Mouse (Mus musculus): ENCODE measurements around the gene Pih1d1.
"Not testable (repeated sequence)": the region's sequence is repeated elsewhere in the genome, so short reads cannot be mapped to it uniquely, and the experiment has no call there.

Pih1d1 gene

GRCm38 (mm10) chr7:45147899-45148298 is 6.2 kb upstream of the Pih1d1 start:
- no peak for DNase-seq (ENCODE audit: low spot score)

DNA sequence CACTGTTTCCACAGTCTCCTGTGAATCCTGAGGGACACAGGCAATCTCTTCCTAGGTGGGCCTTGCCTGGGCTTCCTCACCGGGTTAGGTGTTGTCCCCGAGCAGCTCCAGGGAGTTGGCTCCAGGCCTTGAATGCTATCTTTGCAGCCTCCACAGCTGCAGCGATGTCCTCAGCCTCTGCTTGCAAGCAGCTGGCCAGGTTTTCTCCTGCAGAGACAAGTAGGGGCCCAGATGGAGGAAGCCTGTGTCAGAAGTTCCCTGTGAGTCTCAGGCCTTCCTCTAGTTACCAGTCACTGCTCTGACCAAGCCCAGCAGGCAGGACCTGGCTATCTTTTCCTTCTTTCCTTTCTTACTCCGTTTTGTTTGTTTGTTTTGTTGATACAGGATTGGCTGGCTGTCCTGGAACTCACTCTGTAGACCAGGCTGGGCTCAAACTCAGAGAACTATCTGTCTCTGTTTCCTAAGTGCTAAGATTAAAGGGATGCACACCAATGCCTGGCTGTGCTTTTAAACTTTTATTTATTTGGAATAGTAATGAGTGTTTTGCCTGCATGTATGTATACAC is 5.5 kb upstream of the Pih1d1 start:
- DNase-seq (ENCODE audit: low spot score), result no peak

- DNase-seq (ENCODE audit: low spot score), result no peak
Observed at GRCm38 (mm10) chr7:45149545-45149944, 4.6 kb upstream of the Pih1d1 start.

DNA sequence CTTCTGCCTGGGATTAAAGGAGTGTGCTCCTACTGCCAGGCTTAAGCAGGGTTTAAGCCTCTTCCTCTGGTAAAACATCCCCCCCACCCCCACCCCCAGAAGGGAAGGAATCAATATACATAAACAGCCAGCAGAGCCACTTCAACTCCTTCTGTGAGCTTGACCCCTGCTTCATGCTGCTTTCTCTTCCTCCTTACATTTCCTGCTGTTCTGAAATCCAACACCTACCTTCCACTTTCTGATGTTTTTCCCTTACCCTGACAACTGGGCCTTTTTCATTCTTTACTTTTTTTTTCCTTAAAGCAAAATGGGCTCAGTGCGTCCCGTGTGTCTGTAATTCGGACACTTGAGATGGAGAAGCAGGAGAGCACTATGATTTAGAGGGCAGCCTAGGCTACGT is 3.8 kb upstream of the Pih1d1 start:
- DNase-seq (ENCODE audit: low spot score), result no peak

DNA sequence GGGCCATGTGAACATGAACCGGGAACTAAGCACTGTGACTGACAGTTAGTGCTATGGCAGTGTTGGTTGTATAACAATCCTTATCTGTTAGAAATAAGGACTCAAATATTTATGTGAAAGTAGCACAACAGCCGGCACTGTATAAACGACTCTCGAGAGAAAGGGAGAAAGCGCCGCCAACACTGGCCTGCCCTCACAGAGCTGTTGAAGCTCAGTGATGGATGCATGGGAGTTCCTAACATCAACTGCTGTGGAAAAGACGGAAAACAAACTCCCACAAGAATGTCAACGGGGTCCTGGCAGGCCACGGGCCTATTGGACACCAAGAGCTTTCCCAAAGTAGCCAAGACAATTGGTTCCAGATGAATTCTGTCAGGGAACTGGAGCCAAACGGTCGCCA is 2.8 kb upstream of the Pih1d1 start:
- DNase-seq (ENCODE audit: low spot score), result no peak

- not testable (repeated sequence) for DNase-seq (ENCODE audit: low spot score)
Observed at GRCm38 (mm10) chr7:45153052-45153451, 1.1 kb upstream of the Pih1d1 start.

DNA sequence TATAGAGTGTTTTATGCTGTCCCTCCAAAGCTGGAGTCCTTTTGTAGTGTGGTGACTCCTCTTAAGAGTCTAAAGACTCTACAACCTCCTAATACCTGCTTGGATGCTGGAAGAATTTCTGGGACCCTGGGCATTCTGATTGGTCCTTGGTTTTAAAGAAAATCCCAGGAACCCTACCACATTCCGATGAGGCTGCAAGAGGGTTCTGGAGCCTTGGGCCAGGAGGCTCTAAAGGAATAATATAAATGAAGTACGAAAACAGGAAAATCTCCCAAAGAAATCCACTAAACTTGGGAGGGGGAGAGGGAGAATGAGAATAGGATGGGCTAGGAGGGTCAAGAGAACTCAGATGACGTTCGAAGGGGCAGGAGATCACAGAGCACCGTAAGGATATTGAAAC is 517 bp upstream of the Pih1d1 start:
- no peak for DNase-seq (ENCODE audit: low spot score)

DNA sequence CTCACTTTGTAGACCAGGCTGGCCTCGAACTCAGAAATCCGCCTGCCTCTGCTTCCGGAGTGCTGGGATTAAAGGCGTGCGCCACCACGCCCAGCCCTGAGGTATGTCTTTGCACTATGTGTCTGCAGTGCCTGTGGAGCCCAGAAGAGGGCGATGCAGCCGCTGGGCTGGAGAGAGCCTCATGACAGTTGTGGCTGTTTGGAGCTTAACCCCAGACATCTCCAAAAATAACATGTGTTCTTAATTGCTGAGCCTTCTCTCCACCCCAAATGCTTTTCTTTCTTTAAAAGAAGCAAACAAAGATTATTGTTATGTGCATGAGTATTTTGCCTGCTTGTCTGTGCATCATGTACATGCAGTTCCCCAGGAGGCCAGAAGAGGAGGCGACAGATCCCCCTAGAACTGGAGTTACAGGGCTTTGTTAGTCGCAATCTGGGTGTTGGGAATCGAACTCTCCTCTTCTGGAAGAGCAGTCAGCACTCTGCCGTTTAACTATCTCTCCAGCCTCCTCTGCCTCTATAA is 951 bp downstream of the Pih1d1 start:
- peak; percentile 52 for DNase-seq (ENCODE audit: low spot score)

GRCm38 (mm10) chr7:45155590-45155989 is 1.5 kb downstream of the Pih1d1 start:
- DNase-seq (ENCODE audit: low spot score), result no peak

DNA sequence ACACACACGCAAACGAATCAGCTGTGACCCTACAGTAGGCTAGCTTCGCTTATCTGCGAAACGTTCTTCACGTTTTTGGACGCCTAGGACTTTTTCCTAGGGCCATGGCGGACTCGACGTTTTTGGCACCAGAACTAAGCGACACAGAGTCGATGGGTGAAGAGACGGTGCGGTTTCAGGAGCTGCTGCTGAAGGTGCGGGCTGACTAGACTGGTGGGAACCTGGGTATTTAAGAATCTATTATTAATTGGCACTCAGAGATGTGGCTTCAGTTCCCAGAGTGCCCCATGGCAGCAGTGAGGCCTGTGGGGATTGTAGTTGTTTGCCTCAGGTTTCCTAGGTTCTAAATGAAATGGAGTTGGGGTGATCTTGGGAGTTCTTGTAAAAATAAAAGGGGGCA is 2.1 kb downstream of the Pih1d1 start:
- DNase-seq (ENCODE audit: low spot score), result no peak

DNA sequence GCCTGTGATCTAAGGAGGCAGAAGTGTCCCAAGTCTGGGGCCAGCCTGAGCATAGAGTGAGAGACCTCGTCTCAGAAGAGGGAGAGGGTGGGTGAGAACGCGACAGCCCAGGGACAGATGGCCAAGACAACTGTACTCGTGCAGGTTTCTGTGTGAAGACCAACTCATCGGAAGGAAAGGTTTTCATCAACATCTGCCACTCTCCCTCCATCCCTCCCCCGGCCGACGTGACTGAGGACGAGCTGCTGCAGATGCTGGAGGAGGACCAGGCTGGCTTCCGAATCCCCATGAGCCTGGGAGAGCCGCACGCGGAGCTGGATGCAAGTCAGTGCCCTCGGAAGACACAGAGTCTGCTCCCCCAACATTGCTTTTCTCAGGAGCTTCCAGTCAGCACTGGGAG is 3.4 kb downstream of the Pih1d1 start:
- DNase-seq (ENCODE audit: low spot score), result no peak

DNA sequence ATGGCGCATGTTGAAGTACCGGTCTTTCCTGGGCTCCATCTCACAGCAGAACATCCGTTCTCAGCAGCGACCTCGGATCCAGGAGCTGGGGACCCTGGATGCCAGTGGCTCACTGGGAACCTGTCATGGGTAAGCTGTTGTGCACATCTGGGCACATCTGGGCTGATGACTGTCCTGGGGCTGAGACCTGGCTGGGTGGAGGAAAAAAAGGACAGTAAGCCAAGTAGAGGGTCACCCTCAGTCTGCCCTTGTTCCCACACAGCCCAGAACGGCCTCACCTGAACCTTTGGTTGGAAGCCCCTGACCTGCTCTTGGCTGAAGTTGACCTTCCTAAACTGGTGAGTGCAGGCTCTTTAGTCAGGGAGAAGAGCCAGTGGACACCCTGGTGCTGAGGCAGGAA is 4.9 kb downstream of the Pih1d1 start:
- DNase-seq (ENCODE audit: low spot score), result no peak

DNA sequence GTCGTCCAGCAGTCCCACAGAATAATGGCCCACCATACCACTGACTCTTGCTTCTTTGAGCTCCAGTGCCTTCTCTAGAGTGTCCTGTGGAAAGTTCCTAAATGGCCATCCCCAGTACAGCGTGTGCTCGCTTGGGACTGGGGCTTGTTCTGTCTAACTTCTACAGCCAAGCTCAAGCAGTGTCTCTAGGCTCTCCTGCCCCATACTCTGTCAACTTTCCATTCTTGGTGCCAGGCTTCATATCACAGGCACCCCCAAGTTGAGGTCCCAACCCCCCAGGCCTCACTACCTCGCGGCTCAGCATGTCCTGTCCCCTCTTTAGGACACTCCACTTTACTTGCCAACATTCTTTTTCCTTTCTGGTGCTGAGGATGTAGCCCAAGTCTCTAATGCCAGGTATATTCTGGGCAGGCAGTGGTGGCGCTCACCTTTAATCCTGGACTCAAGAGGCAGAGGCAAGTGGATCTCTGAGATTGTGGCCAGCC is 6.3 kb downstream of the Pih1d1 start:
- no peak for DNase-seq (ENCODE audit: low spot score)

- no peak for DNase-seq (ENCODE audit: low spot score)
Observed at GRCm38 (mm10) chr7:45160866-45161265, 6.8 kb downstream of the Pih1d1 start.

DNA sequence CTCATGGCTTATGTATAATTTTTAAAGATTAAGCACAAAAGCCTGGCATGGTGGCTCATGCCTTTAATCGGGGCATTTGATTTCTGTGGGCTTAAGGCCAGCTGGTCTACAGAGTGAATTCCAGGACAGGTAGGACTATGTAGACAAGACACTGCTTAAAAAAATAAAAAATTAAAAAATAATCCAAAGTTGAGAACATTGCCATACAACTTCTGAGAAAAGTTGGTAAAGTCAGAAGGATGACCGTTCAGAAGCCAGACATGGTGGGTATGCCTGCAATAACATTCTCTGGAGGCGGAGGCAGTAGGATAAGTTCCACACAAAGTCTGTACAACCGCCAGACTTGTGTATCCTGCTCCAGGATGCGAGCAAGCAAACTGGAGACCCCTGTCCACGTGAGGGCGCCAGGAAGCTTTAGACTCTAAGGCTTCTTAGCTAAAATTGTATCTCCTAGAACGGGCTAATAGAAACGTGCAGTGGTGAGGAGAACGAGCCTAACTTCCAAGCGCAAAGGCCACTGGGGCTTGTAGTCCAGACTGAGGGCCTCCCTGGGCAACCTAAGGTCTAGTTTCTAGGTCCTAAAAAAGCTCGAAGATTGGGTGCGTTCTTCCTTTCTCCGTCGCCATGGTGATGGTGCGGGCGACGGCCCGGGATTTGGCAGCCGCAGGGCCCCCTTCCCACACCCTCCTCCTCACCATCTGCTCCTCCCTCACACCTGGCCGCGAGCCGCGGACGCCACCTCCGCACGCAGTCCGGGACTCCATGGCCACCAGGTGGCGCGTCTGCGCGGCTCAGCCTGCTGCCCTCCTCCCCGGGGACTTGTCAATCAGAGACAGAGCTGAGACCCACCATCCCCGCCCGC is 7.7 kb downstream of the Pih1d1 start:
- DNase-seq (ENCODE audit: low spot score), result peak; percentile 92

DNA sequence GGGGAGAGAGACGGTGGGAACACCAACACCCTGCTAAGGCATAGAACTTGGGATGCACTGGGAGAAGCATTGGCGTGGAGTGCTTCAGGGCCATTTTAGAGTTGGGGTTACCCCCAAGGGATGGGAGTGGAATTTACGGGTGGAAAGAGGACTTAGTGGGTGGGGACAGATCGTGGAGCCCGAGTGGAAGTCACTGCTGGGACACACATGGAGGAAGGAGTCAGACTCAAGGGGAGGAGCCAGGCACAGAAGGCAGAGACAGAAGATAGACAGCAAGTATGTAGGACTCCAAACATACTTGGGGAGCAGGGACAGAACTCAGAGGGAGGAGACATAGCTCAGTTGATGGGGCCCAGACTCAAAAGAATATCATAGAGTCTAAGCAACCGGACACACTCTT is 8.4 kb downstream of the Pih1d1 start:
- no peak for DNase-seq (ENCODE audit: low spot score)

DNA sequence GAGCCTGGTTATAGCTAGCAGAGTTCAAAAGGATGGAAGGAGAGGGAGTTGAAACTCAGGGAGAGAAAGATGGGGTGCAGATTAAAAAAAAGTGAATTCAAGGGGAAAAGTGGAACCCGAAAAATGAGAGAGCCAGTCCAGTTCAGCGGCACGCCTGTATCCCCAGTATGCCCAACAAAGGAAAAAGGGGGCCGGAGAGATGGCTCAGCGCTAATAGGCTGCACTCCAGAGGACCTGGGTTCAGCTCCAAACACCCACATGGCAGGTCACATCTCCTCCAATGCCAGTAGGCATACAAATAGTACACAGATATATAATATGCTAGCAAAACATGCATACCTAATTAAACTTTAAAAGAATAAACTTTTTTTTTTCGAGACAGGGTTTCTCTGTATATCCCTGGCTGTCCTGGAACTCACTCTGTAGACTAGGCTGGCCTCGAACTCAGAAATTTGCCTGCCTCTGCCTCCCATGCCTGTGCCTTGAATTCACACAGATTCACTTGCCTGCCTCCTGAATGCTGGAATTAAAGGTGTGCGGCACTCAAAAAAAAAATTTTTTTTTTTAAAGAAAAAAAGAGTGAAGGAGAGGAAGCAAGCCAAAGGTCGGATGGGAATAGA is 9.0 kb downstream of the Pih1d1 start:
- DNase-seq (ENCODE audit: low spot score), result no peak

GRCm38 (mm10) chr7:45163735-45164490 is 9.8 kb downstream of the Pih1d1 start, which contains the start of gene Slc17a7:
Gene Slc17a7 (plus strand): TSS chr7:45163949.
- DNase-seq (ENCODE audit: low spot score), result peak; percentile 35

GRCm38 (mm10) chr7:45164833-45165232 is 10.7 kb downstream of the Pih1d1 start:
- DNase-seq (ENCODE audit: low spot score), result no peak

GRCm38 (mm10) chr7:45165701-45166100 is 11.6 kb downstream of the Pih1d1 start:
- no peak for DNase-seq (ENCODE audit: low spot score)

- no peak for DNase-seq (ENCODE audit: low spot score)
Observed at GRCm38 (mm10) chr7:45166950-45167401, 12.9 kb downstream of the Pih1d1 start.

Data from MN1 (cell line).